Mouse (Mus musculus): ENCODE measurements around the gene Rab4a. TPM values are rescaled to one million over a fixed set of nuclear protein-coding genes. Genes with fewer than 3 reads are reported as not detected.
A peak's percentile ranks its signal among the peaks of the same experiment; 100 is the strongest.

The Rab4a gene
- polyA plus RNA-seq, 1 experiment, result not detected

DNA sequence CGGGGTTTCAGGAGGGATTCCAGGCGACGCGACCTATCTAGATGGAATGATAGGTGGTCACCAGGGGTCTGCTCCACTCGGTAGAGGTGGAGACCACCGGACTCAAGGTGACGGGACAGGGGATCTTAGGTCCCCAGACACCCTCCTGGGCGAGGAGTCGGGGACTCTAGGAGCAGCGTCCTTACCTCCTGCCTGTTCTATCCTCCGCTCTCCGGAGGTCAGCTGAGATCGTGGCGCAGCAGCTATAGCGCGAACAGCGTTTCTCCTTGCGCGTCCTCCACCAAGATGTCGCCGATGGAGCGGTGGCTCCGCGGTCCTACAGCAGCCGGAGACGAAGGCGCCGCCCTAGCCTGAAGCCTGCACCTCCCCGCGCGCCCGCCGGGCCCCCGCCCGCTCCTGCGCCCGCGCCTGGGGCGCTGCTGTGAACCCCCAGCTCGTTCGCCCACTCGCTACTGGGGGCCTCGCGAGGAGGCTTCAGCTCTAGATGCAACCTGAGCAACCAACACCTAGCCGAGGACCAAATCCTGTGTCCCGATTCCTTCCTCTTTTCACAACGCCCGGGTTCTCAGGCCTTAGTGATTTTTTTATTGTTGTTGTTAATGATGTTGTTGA, 54.0 kb downstream of the Rab4a start, which contains the start of gene Ccsap:
TSS of gene Ccsap (minus strand) at position 562 of the 612 bp plus-strand sequence.
- peak within 1 kb of the TSS; percentile 81 for H3K4me3 ChIP-seq (ENCODE audit: insufficient read depth, low read depth, low read length)
- WGBS, result 2% methylated on average over 48 of the region's 48 CpGs
- H3K4me1 ChIP-seq (ENCODE audit: control insufficient read depth, insufficient read depth, low read length), result peaks cover 18% of the 10 kb centered on the region
- TF ChIP-seq CTCF (IDR thresholded peaks at IDR 0.05; ENCODE audit: insufficient read depth, low read depth, low read length) (0 out of 2 replicates have a peak, but pooled peaks have one; percentile 19), POLR2A (IDR thresholded peaks at IDR 0.05; ENCODE audit: insufficient read depth, low read depth, low read length) (peak; percentile 58)
- peak within 1 kb of the TSS; percentile 99 for H3K27ac ChIP-seq (ENCODE audit: insufficient read depth, low read depth, low read length)

DNA sequence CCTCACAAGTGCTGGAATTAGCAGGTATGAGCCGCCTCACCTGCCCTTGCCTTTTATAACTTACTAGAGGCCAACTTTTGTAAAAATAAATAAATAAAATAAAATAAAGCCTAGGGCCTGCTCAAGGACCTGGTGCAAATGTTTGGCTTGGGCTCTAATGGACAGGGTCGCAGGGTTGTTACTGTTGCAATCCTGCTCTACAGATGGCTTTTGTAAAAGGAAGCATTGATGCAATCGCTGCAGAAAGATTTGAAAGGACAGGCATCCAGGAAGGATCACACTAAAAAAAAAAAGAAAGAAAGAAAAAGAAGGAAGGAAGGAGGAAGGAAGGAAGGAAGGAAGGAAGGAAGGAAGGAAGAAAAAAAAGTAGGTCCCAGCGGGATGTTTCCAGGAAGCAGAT, 54.6 kb downstream of the Rab4a start:
- peak overlapping the region; percentile 81 for H3K4me3 ChIP-seq (ENCODE audit: insufficient read depth, low read depth, low read length)
- TF ChIP-seq POLR2A (IDR thresholded peaks at IDR 0.05; ENCODE audit: insufficient read depth, low read depth, low read length) (no peak), CTCF (IDR thresholded peaks at IDR 0.05; ENCODE audit: insufficient read depth, low read depth, low read length) (no peak)
- peak overlapping the region; percentile 99; the same call in 1 of the 2 replicates for H3K27ac ChIP-seq (ENCODE audit: insufficient read depth, low read depth, low read length)
- 76% methylated on average over 4 of the region's 4 CpGs for WGBS
- H3K4me1 ChIP-seq (ENCODE audit: control insufficient read depth, insufficient read depth, low read length), result peaks cover 20% of the 10 kb centered on the region

- H3K4me1 ChIP-seq (ENCODE audit: control insufficient read depth, insufficient read depth, low read length), result peaks cover 24% of the 10 kb centered on the region
- no peak overlapping the region for H3K4me3 ChIP-seq (ENCODE audit: insufficient read depth, low read depth, low read length)
- WGBS, result 82% methylated on average over 7 of the region's 7 CpGs
- TF ChIP-seq CTCF (IDR thresholded peaks at IDR 0.05; ENCODE audit: insufficient read depth, low read depth, low read length) (no peak), POLR2A (IDR thresholded peaks at IDR 0.05; ENCODE audit: insufficient read depth, low read depth, low read length) (no peak)
- no peak overlapping the region for H3K27ac ChIP-seq (ENCODE audit: insufficient read depth, low read depth, low read length)
Observed at GRCm38 (mm10) chr8:123865786-123866185, 60.0 kb downstream of the Rab4a start.

DNA sequence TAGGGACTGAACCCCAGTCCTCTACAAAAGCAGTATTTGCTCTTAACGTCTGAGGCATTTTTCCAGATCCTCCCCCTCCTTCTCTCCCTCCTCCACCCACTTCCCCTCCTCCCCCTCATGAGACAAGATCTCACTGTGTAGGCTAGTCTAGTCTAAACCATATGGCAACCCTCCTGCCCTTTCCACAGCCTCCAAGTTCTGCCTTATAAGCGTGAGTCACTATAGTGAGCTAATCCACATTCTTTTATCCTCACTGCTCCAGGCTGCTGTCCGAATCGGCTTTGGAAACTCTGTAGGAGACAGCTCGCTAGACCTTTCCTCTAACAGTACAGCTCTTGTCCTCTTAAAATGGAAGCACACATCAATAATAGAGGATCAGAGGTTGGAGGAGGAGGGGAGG, 61.2 kb downstream of the Rab4a start:
- WGBS, result 12% methylated on average over 5 of the region's 5 CpGs
- no peak overlapping the region for H3K4me3 ChIP-seq (ENCODE audit: insufficient read depth, low read depth, low read length)
- peaks cover 24% of the 10 kb centered on the region for H3K4me1 ChIP-seq (ENCODE audit: control insufficient read depth, insufficient read depth, low read length)
- H3K27ac ChIP-seq (ENCODE audit: insufficient read depth, low read depth, low read length), result peak overlapping the region; percentile 75
- no peak for TF ChIP-seq POLR2A (IDR thresholded peaks at IDR 0.05; ENCODE audit: insufficient read depth, low read depth, low read length)
- TF ChIP-seq CTCF (IDR thresholded peaks at IDR 0.05; ENCODE audit: insufficient read depth, low read depth, low read length), result no peak

- Histone ChIP-seq H3K4me1 (ENCODE audit: control insufficient read depth, insufficient read depth, low read length) (peaks cover 20% of the 10 kb centered on the region), H3K4me3 (ENCODE audit: insufficient read depth, low read depth, low read length) (no peak overlapping the region), H3K27ac (ENCODE audit: insufficient read depth, low read depth, low read length) (no peak overlapping the region)
- TF ChIP-seq POLR2A (IDR thresholded peaks at IDR 0.05; ENCODE audit: insufficient read depth, low read depth, low read length) (no peak), CTCF (IDR thresholded peaks at IDR 0.05; ENCODE audit: insufficient read depth, low read depth, low read length) (no peak)
- WGBS, result 76% methylated on average over 9 of the region's 9 CpGs
Observed at GRCm38 (mm10) chr8:123872048-123872447, 66.3 kb downstream of the Rab4a start.

- WGBS, result 51% methylated on average over 6 of the region's 6 CpGs
- no peak overlapping the region for H3K4me3 ChIP-seq (ENCODE audit: insufficient read depth, low read depth, low read length)
- TF ChIP-seq POLR2A (IDR thresholded peaks at IDR 0.05; ENCODE audit: insufficient read depth, low read depth, low read length) (no peak), CTCF (IDR thresholded peaks at IDR 0.05; ENCODE audit: insufficient read depth, low read depth, low read length) (no peak)
Observed at GRCm38 (mm10) chr8:123873364-123873763, 67.6 kb downstream of the Rab4a start.

GRCm38 (mm10) chr8:123874324-123874723, 68.5 kb downstream of the Rab4a start:
- TF ChIP-seq POLR2A (IDR thresholded peaks at IDR 0.05; ENCODE audit: insufficient read depth, low read depth, low read length) (no peak), CTCF (IDR thresholded peaks at IDR 0.05; ENCODE audit: insufficient read depth, low read depth, low read length) (no peak)
- Histone ChIP-seq H3K27ac (ENCODE audit: insufficient read depth, low read depth, low read length) (peak overlapping the region; percentile 88), H3K4me1 (ENCODE audit: control insufficient read depth, insufficient read depth, low read length) (peaks cover 24% of the 10 kb centered on the region), H3K4me3 (ENCODE audit: insufficient read depth, low read depth, low read length) (no peak overlapping the region)
- 43% methylated on average over 11 of the region's 11 CpGs for WGBS

More at GRCm38 (mm10) chr8:123873364-123873763, 67.6 kb downstream of the Rab4a start:
- peaks cover 20% of the 10 kb centered on the region for H3K4me1 ChIP-seq (ENCODE audit: control insufficient read depth, insufficient read depth, low read length)
- H3K27ac ChIP-seq (ENCODE audit: insufficient read depth, low read depth, low read length), result peak overlapping the region; percentile 56; the same call in 1 of the 2 replicates

GRCm38 (mm10) chr8:123877865-123878264, 72.1 kb downstream of the Rab4a start:
- H3K4me3 ChIP-seq (ENCODE audit: insufficient read depth, low read depth, low read length), result no peak overlapping the region
- H3K27ac ChIP-seq (ENCODE audit: insufficient read depth, low read depth, low read length), result peak overlapping the region; percentile 72
- no peak for TF ChIP-seq CTCF (IDR thresholded peaks at IDR 0.05; ENCODE audit: insufficient read depth, low read depth, low read length)
- no peak for TF ChIP-seq POLR2A (IDR thresholded peaks at IDR 0.05; ENCODE audit: insufficient read depth, low read depth, low read length)
- 38% methylated on average over 2 of the region's 2 CpGs for WGBS
- peaks cover 52% of the 10 kb centered on the region for H3K4me1 ChIP-seq (ENCODE audit: control insufficient read depth, insufficient read depth, low read length)

DNA sequence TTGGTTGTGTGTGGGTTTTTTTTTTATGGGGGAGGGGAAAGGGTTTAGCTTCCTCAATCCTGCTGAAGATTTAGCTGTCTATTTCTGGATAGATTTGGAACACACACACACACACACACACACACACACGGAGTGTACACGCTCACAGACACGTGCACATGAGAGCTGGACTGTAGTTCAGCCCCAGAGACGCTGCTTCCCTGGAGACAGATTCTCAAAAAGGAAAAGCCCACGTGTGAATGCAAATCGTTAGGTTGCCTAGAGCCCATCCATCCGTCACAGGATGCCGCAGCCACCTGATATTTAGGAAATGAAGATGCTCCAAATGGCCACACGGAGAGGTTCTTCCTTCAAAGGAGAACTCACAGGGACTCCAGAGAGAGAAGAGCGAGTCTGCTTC, 74.5 kb downstream of the Rab4a start:
- 39% methylated on average over 10 of the region's 10 CpGs for WGBS
- H3K27ac ChIP-seq (ENCODE audit: insufficient read depth, low read depth, low read length), result peak overlapping the region; percentile 87
- peaks cover 59% of the 10 kb centered on the region for H3K4me1 ChIP-seq (ENCODE audit: control insufficient read depth, insufficient read depth, low read length)
- TF ChIP-seq POLR2A (IDR thresholded peaks at IDR 0.05; ENCODE audit: insufficient read depth, low read depth, low read length) (no peak), CTCF (IDR thresholded peaks at IDR 0.05; ENCODE audit: insufficient read depth, low read depth, low read length) (no peak)
- no peak overlapping the region for H3K4me3 ChIP-seq (ENCODE audit: insufficient read depth, low read depth, low read length)

Data from olfactory bulb, adult 2 months (tissue).